Mouse (Mus musculus) embryo, embryonic 10.5 days (tissue): ENCODE measurements around the gene Ddr2.

Experiments used
- DNase-seq: peaks from one replicate; pipeline ENCODE4 v3.0.0-alpha.2; 2015; ENCODE audit warnings: low spot score

Gene Ddr2

GRCm38 (mm10) chr1:169948280-169948679 lies 162.3 kb downstream of the Ddr2 start:
- no peak for DNase-seq

- no peak for DNase-seq
Measured at GRCm38 (mm10) chr1:169947654-169948053, 162.9 kb downstream of the Ddr2 start.

GRCm38 (mm10) chr1:169946004-169946403 lies 164.6 kb downstream of the Ddr2 start:
- DNase-seq: no peak

GRCm38 (mm10) chr1:169939345-169939744 lies 171.2 kb downstream of the Ddr2 start:
- DNase-seq: peak; percentile 82

- DNase-seq: peak; percentile 74
Measured at GRCm38 (mm10) chr1:169934005-169934725, 176.4 kb downstream of the Ddr2 start.

GRCm38 (mm10) chr1:169932122-169932746 lies 178.3 kb downstream of the Ddr2 start:
- DNase-seq: no peak

- no peak for DNase-seq
Measured at GRCm38 (mm10) chr1:169931698-169932097, 178.9 kb downstream of the Ddr2 start.

GRCm38 (mm10) chr1:169928454-169928971 lies 182.0 kb downstream of the Ddr2 start, which contains the start of gene Ccdc190:
Gene Ccdc190, plus strand, starts transcription at chr1:169928648.
- no peak for DNase-seq

- no peak for DNase-seq
Measured at GRCm38 (mm10) chr1:169927753-169928369, 182.7 kb downstream of the Ddr2 start.

- no peak for DNase-seq
Measured at GRCm38 (mm10) chr1:169924567-169924966, 186.0 kb downstream of the Ddr2 start.
